Mouse (Mus musculus) C2C12 (cell line): ENCODE results near the gene Stat5b. TPM values are rescaled to one million over a fixed set of nuclear protein-coding genes. Genes with fewer than 3 reads are reported as not detected.

ENCODE experiments used
- H3K27me3 ChIP-seq: one replicate; pipeline ENCODE4 v1.6.1; 2011; ENCODE audit not compliant: control insufficient read depth, insufficient read depth, insufficient read length
- H3K36me3 ChIP-seq: one replicate; pipeline ENCODE4 v1.6.1; 2011; ENCODE audit not compliant: control insufficient read depth, insufficient read depth
- H3K4me3 ChIP-seq: one replicate; pipeline ENCODE4 v1.5.1; 2011; ENCODE audit warnings: mild to moderate bottlenecking, control low read depth; ENCODE audit not compliant: poor library complexity, insufficient read depth, severe bottlenecking
- H3K79me2 ChIP-seq: one replicate; pipeline ENCODE4 v1.6.1; 2011; ENCODE audit not compliant: control insufficient read depth, insufficient read depth
- H3K79me3 ChIP-seq: one replicate; pipeline ENCODE4 v1.6.1; 2011; ENCODE audit warnings: low read depth, control low read depth
- H3ac ChIP-seq: one replicate; pipeline ENCODE3; 2011; ENCODE audit warnings: low read depth; ENCODE audit not compliant: control insufficient read depth, insufficient read length
- CEBPB ChIP-seq: IDR thresholded peaks from one replicate; pipeline ENCODE4 v1.6.1; 2011; ENCODE audit warnings: low read depth, mild to moderate bottlenecking, control low read depth, moderate library complexity
- CTCF ChIP-seq: IDR thresholded peaks from one replicate; pipeline ENCODE4 v1.5.1; 2011; ENCODE audit not compliant: control insufficient read depth, insufficient read depth, insufficient read length
- FOSL1 ChIP-seq: IDR thresholded peaks from one replicate; pipeline ENCODE4 v1.8.0; 2011; ENCODE audit warnings: mild to moderate bottlenecking, low read length; ENCODE audit not compliant: poor library complexity, insufficient read depth, severe bottlenecking
- MAX ChIP-seq: IDR thresholded peaks from one replicate; pipeline ENCODE4 v1.6.1; 2011; ENCODE audit warnings: mild to moderate bottlenecking, control low read depth
- MYOD1 ChIP-seq: IDR thresholded peaks from one replicate; pipeline ENCODE4 v1.6.1; 2011; ENCODE audit warnings: low read depth; ENCODE audit not compliant: control insufficient read depth, insufficient read length
- MYOG ChIP-seq: IDR thresholded peaks from one replicate; pipeline ENCODE4 v1.6.1; 2011; ENCODE audit not compliant: control insufficient read depth, insufficient read length; ENCODE audit errors: extremely low read depth
- USF1 ChIP-seq: IDR thresholded peaks from one replicate; pipeline ENCODE4 v1.6.1; 2011; ENCODE audit warnings: low read depth, mild to moderate bottlenecking, control low read depth, moderate library complexity
- polyA plus RNA-seq: library from polyadenylated mRNA; unstranded; fragments of >200 nt; fragmentation: generic; extraction: Trizol; gene quantifications from one replicate; pipeline ENCODE4 v1.2.1, GENCODE M21; 2012; ENCODE audit warnings: missing spikeins

Stat5b gene
- polyA plus RNA-seq, 1 experiment, result 2.4 TPM

GRCm38 (mm10) chr11:100746546-100746945, 104.0 kb downstream of the Stat5b start:
- Histone ChIP-seq H3K79me3 (no peaks in the 10 kb centered on the region), H3ac (no peak overlapping the region), H3K36me3 (no peaks in the 10 kb centered on the region), H3K27me3 (peaks cover 59% of the 10 kb centered on the region), H3K4me3 (no peak overlapping the region), H3K79me2 (no peaks in the 10 kb centered on the region)
- TF ChIP-seq MAX (no peak), CEBPB (no peak), CTCF (no peak), MYOG (no peak)

GRCm38 (mm10) chr11:100745085-100745484, 105.4 kb downstream of the Stat5b start:
- TF ChIP-seq CEBPB (no peak), FOSL1 (no peak), MYOG (no peak), CTCF (no peak), MAX (no peak), USF1 (no peak), MYOD1 (no peak)

GRCm38 (mm10) chr11:100741348-100741747, 109.2 kb downstream of the Stat5b start:
- H3ac ChIP-seq, result no peak overlapping the region
- peaks cover 16% of the 10 kb centered on the region for H3K79me3 ChIP-seq
- H3K4me3 ChIP-seq, result no peak overlapping the region
- no peaks in the 10 kb centered on the region for H3K36me3 ChIP-seq
- peaks cover 17% of the 10 kb centered on the region for H3K27me3 ChIP-seq
- peaks cover 18% of the 10 kb centered on the region for H3K79me2 ChIP-seq
- no peak for TF ChIP-seq MAX
- TF ChIP-seq CTCF, result no peak
- TF ChIP-seq MYOD1, result no peak

More at GRCm38 (mm10) chr11:100745085-100745484, 105.4 kb downstream of the Stat5b start:
- Histone ChIP-seq H3K36me3 (no peaks in the 10 kb centered on the region), H3K79me3 (no peaks in the 10 kb centered on the region), H3ac (no peak overlapping the region), H3K4me3 (no peak overlapping the region), H3K27me3 (peaks cover 50% of the 10 kb centered on the region), H3K79me2 (no peaks in the 10 kb centered on the region)

- no peak for TF ChIP-seq USF1
- no peak for TF ChIP-seq CEBPB
- TF ChIP-seq MYOG, result no peak
- no peak for TF ChIP-seq MAX
- no peak for TF ChIP-seq CTCF
- no peak for TF ChIP-seq FOSL1
- no peak for TF ChIP-seq MYOD1
- peaks cover 41% of the 10 kb centered on the region for H3K79me3 ChIP-seq
- H3K36me3 ChIP-seq, result peaks cover 10% of the 10 kb centered on the region
- peaks cover 7% of the 10 kb centered on the region for H3K27me3 ChIP-seq
- H3K79me2 ChIP-seq, result peaks cover 44% of the 10 kb centered on the region
- H3ac ChIP-seq, result no peak overlapping the region
- H3K4me3 ChIP-seq, result peak overlapping the region; percentile 28
Measured at GRCm38 (mm10) chr11:100738749-100739148, 111.8 kb downstream of the Stat5b start.

- H3K79me3 ChIP-seq, result peaks cover 47% of the 10 kb centered on the region
- TF ChIP-seq MAX (peak; percentile 16), USF1 (no peak)
- H3ac ChIP-seq, result peak within 1 kb of the TSS; percentile 98
- H3K4me3 ChIP-seq, result peak within 1 kb of the TSS; percentile 99
- peaks cover 16% of the 10 kb centered on the region for H3K36me3 ChIP-seq
- peaks cover 50% of the 10 kb centered on the region for H3K79me2 ChIP-seq
- peaks cover 2% of the 10 kb centered on the region for H3K27me3 ChIP-seq
Measured at GRCm38 (mm10) chr11:100738066-100738604, 112.4 kb downstream of the Stat5b start, which contains the start of gene Rab5c. Gene Rab5c, minus strand, starts transcription at chr11:100738215.

GRCm38 (mm10) chr11:100737105-100737733, 113.3 kb downstream of the Stat5b start:
- TF ChIP-seq FOSL1 (no peak), MYOG (no peak), MAX (no peak), MYOD1 (no peak), CEBPB (no peak), CTCF (no peak), USF1 (no peak)
- Histone ChIP-seq H3K27me3 (no peaks in the 10 kb centered on the region), H3ac (peak overlapping the region; percentile 98), H3K79me2 (peaks cover 59% of the 10 kb centered on the region), H3K79me3 (peaks cover 53% of the 10 kb centered on the region), H3K4me3 (peak overlapping the region; percentile 99), H3K36me3 (peaks cover 21% of the 10 kb centered on the region)
